Mouse (Mus musculus) right cerebral cortex, postnatal 4 days (tissue): ENCODE results near the gene Ccdc89.

ENCODE experiments used
- DNase-seq: peaks from one replicate; pipeline ENCODE4 v3.0.0-alpha.2; 2022

Ccdc89 gene

GRCm38 (mm10) chr7:90475793-90476312 lies 49.5 kb downstream of the Ccdc89 start, which contains the start of gene Tmem126b:
Gene Tmem126b (minus strand): TSS chr7:90476001.
- peak; percentile 94 for DNase-seq

- DNase-seq: no peak
These were observed 50.2 kb downstream of the Ccdc89 start, which contains the start of gene Dlg2 for GRCm38 (mm10) chr7:90476313-90477245. Gene Dlg2 (plus strand): TSS chr7:90476672.
